Mouse (Mus musculus) liver, adult 2 months (tissue): ENCODE results near the gene Camsap3.

Experiments
- CTCF ChIP-seq: fragments of 200-500 bp; IDR thresholded peaks from 2 replicates; pipeline ENCODE4 v1.5.1; 2011; ENCODE audit warnings: low read depth, low read length, control low read depth
- POLR2A ChIP-seq: fragments of 200-500 bp; IDR thresholded peaks from 2 replicates; pipeline ENCODE4 v1.6.1; 2011; ENCODE audit warnings: low read length, control low read depth; ENCODE audit not compliant: insufficient read depth; ENCODE audit errors: extremely low read depth

DNA sequence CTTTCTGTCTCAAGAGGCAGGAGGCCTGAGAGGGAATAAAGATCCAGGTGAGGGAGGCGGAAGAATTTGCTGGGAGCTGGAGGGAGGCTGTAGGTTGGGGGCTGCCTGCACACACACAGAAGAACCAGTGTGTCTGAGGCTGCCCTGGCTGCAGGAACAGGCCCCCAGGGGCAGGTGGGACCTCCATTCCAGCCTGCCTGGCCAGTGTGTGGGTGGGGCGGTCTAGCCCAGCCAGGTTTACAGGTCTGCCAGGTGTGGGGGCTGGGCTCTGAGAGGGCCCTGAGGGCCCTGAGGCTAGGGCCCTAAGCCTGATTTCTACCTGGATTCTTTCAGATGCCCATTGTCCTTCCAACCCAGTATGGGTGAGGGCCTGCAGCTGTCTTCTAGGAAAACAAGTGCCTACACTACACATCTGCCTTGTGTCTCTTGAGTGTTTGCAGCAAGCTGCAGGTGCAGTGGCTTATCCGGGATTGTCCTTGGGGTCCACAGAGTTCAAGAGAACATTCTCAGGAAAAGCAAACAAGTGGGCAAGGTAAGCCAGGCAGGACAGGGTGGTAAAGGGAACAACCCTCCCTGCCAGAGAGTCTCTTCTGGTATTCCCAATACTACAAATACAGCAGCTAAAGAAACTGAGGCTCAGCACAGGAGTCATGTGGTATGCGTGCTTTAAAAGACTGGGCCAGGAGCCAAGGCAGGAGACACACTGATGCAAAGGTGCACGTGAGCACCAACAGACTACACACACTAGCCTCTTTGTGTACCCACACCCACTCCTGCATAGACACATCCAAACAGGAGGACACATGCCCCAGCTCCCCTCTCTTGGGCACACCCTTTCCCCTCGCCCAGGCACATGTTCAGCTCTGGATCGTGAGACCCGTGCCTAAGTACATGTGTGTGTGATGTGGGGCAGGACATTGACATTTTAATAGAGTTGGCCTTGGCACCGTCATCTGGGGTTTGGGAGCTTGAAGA is 7.4 kb upstream of the Camsap3 start:
- TF ChIP-seq CTCF (no peak), POLR2A (no peak)
